14 mouse cellular contexts compared by ENCODE assay signal in the genomic region with DNA sequence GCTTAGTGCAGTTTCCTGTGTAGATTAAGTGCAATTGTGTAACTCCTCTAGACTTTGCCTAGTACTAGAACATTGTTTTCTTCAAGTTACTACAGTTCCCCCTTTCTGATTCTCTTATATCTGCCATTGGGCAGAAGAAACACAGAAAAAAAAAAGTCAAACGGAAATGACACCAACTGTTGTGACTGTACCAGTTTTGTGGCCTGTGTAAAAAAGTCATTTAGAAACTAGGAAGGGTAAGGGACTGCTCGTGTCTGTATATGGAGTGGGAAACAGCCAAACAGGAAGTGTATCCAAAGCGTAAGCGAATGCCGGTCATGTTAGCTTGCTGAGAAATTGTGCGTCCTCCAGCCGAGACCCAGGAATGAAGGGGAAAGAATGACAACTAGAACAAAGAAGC. TPM values are rescaled to one million over a fixed set of nuclear protein-coding genes. Genes with fewer than 3 reads are reported as not detected.
DNase-seq lines count a peak whose midpoint lies in the region; ATAC-seq and TF ChIP-seq lines count a peak whose summit lies in the region.
"Had no signal": no experiment of that assay in that cellular context is flagged by ENCODE, and none has a peak within 500 bp of the region (broad histone marks: within the 10 kb centered on the region; RNA-seq: fewer than 3 reads in every experiment).

No protein-coding gene starts in this region.

- no peaks in the 10 kb centered on the region for H3K9me3 ChIP-seq in liver, postnatal 0 days (ENCODE audit: low read length)
- H3K9me3 ChIP-seq in liver, embryonic 12.5 days (replicated peaks) = no peaks in the 10 kb centered on the region
- H3K9me3 ChIP-seq: embryonic facial prominence, embryonic 15.5 days; intestine, embryonic 15.5 days; limb, embryonic 15.5 days had no signal

- TF ChIP-seq CTCF in liver, postnatal 0 days (IDR thresholded peaks at IDR 0.05; ENCODE audit: low read depth) = no peak

- H3K4me1 ChIP-seq in liver, postnatal 0 days (ENCODE audit: insufficient read depth) = no peaks in the 10 kb centered on the region
- H3K4me1 ChIP-seq in liver, embryonic 12.5 days = no peaks in the 10 kb centered on the region
- H3K4me1 ChIP-seq: embryonic facial prominence, embryonic 15.5 days; intestine, embryonic 15.5 days; limb, embryonic 15.5 days had no signal

- H3K27ac ChIP-seq in liver, postnatal 0 days (ENCODE audit: low read depth) = peak overlapping the region; percentile 44
- H3K27ac ChIP-seq in liver, embryonic 12.5 days = no peak overlapping the region
- H3K27ac ChIP-seq: embryonic facial prominence, embryonic 15.5 days; intestine, embryonic 15.5 days; limb, embryonic 15.5 days had no signal

- TF ChIP-seq EP300 in liver, postnatal 0 days (IDR thresholded peaks at IDR 0.05; ENCODE audit: low read depth) = no peak

- no peak overlapping the region for H3K4me2 ChIP-seq in liver, postnatal 0 days (ENCODE audit: low read depth, low read length)
- H3K4me2 ChIP-seq in liver, embryonic 12.5 days = no peak overlapping the region
- H3K4me2 ChIP-seq: embryonic facial prominence, embryonic 15.5 days; intestine, embryonic 15.5 days; limb, embryonic 15.5 days had no signal

- DNase-seq in liver, postnatal 0 days = no peak
- peak; percentile 5 for DNase-seq in R1 (ENCODE audit: low read depth, low spot score)
- DNase-seq in naive thymus-derived CD4-positive, alpha-beta T cell, adult 2 months (ENCODE audit: low read depth) = peak; percentile 30
- DNase-seq in left cerebral cortex, postnatal 10 days (ENCODE audit: extremely low spot score in 1 of 2, low spot score in 2 of 2) = no peak
- DNase-seq in urinary bladder, adult 2 months (ENCODE audit: low spot score) = no peak
- DNase-seq: adrenal gland, adult 2 months; cerebellum, adult 8-10 months; layer of hippocampus, postnatal 36 days had no signal

- intact Hi-C loops in left cerebral cortex, postnatal 10 days (cut with DNase I) = no loop called here

- no peaks in the 10 kb centered on the region for H3K36me3 ChIP-seq in liver, postnatal 0 days (replicated peaks; ENCODE audit: insufficient read depth, low read length)
- no peaks in the 10 kb centered on the region for H3K36me3 ChIP-seq in liver, embryonic 12.5 days
- H3K36me3 ChIP-seq: embryonic facial prominence, embryonic 15.5 days; intestine, embryonic 15.5 days had no signal

- WGBS in liver, postnatal 0 days (ENCODE audit: insufficient replicate concordance) = 58% methylated on average over 7 of the region's 7 CpGs
- 78% methylated on average over 7 of the region's 7 CpGs for WGBS in liver, embryonic 12.5 days (ENCODE audit: insufficient replicate concordance)

- peak; percentile 66 for ATAC-seq in liver, postnatal 0 days
- ATAC-seq in liver, embryonic 12.5 days = no peak
- ATAC-seq in common myeloid progenitor, adult 5-6 weeks (replicated peaks; ENCODE audit: low read depth, poor library complexity, severe bottlenecking) = peak; percentile 94
- ATAC-seq: intestine, embryonic 15.5 days; midbrain, embryonic 16.5 days had no signal

- no peak overlapping the region for H3K9ac ChIP-seq in liver, postnatal 0 days (replicated peaks)
- H3K9ac ChIP-seq in liver, embryonic 12.5 days = no peak overlapping the region
- H3K9ac ChIP-seq: embryonic facial prominence, embryonic 15.5 days; intestine, embryonic 15.5 days; limb, embryonic 15.5 days had no signal

- H3K4me3 ChIP-seq in liver, postnatal 0 days (ENCODE audit: low read depth, low read length) = no peak overlapping the region
- no peak overlapping the region for H3K4me3 ChIP-seq in liver, embryonic 12.5 days
- H3K4me3 ChIP-seq: embryonic facial prominence, embryonic 15.5 days; intestine, embryonic 15.5 days; limb, embryonic 15.5 days had no signal

- H3K27me3 ChIP-seq in liver, postnatal 0 days (ENCODE audit: insufficient read depth, low read length) = no peaks in the 10 kb centered on the region
- H3K27me3 ChIP-seq in liver, embryonic 12.5 days (replicated peaks) = no peaks in the 10 kb centered on the region
- H3K27me3 ChIP-seq: embryonic facial prominence, embryonic 15.5 days; intestine, embryonic 15.5 days; limb, embryonic 15.5 days had no signal

RNA-seq across cellular contexts. Expression of a gene that starts 37.1 kb away (rescaled TPM):
- polyA plus RNA-seq in liver, postnatal 0 days (2015; fragmentation: Nextera tagmentation; extraction: Ambion mirVana) = 46.0 and 50.2 TPM in 2 replicates
- 111 and 113 TPM in 2 replicates for polyA plus RNA-seq in liver, embryonic 12.5 days (2016; fragmentation: Nextera tagmentation; extraction: Ambion mirVana)
- 87.9 and 114 TPM in 2 replicates for total RNA-seq in common myeloid progenitor, adult 5-6 weeks (2017)
- 10 to 100 TPM; 77.4 to 87.2 TPM for total RNA-seq in left cerebral cortex, postnatal 10 days (2021)
- 62.0 and 87.8 TPM in 2 replicates for polyA plus RNA-seq in urinary bladder, adult 2 months (2012; rRNA removed)

RNA-seq across cellular contexts. Expression of a gene that starts 37.2 kb away (rescaled TPM):
- polyA plus RNA-seq in liver, postnatal 0 days (2015; fragmentation: Nextera tagmentation; extraction: Ambion mirVana) = 1.3 and 1.5 TPM in 2 replicates
- polyA plus RNA-seq in liver, embryonic 12.5 days (2016; fragmentation: Nextera tagmentation; extraction: Ambion mirVana) = 3.6 TPM in 2 replicates
- 6.7 and 7.4 TPM in 2 replicates for total RNA-seq in common myeloid progenitor, adult 5-6 weeks (2017)
- total RNA-seq in left cerebral cortex, postnatal 10 days (2021) = 10 to 100 TPM; 27.0 to 29.6 TPM
- polyA plus RNA-seq in urinary bladder, adult 2 months (2012; rRNA removed) = 3.1 and 3.2 TPM in 2 replicates

RNA-seq across cellular contexts. Expression of a gene that starts 50.9 kb away (rescaled TPM):
- 0.28 and 0.37 TPM in 2 replicates for polyA plus RNA-seq in liver, postnatal 0 days (2015; fragmentation: Nextera tagmentation; extraction: Ambion mirVana)
- polyA plus RNA-seq in liver, embryonic 12.5 days (2016; fragmentation: Nextera tagmentation; extraction: Ambion mirVana) = 0.06 TPM in 1 of 2 replicates, not detected in the other
- total RNA-seq in common myeloid progenitor, adult 5-6 weeks (2017) = not detected in 2 replicates
- total RNA-seq in left cerebral cortex, postnatal 10 days (2021) = under 1 TPM; 0.28 to 0.43 TPM
- polyA plus RNA-seq in urinary bladder, adult 2 months (2012; rRNA removed) = 0.15 and 0.17 TPM in 2 replicates
- total RNA-seq: layer of hippocampus, postnatal 36 days had no signal

Comparison
In these comparisons a context has a peak if more than half of its experiments do, and no peak if none do; other contexts are left out.
1. DNase-seq: peak in R1 (single experiment) and naive thymus-derived CD4-positive, alpha-beta T cell, adult 2 months (single experiment); none in liver, postnatal 0 days (single experiment), left cerebral cortex, postnatal 10 days (0 of 2) and urinary bladder, adult 2 months (single experiment).